Mouse (Mus musculus) cerebral cortex, adult 2 months (tissue): ENCODE measurements around the gene Zfp866.

Experiments used
- WGBS: fragments of 180-500 bp; shearing (Covaris S2); methylation state at CpG from one replicate; pipeline ENCODE4 v1.1.7; 2018; 5-methylcytosine and 5-hydroxymethylcytosine counted together

The Zfp866 gene

DNA sequence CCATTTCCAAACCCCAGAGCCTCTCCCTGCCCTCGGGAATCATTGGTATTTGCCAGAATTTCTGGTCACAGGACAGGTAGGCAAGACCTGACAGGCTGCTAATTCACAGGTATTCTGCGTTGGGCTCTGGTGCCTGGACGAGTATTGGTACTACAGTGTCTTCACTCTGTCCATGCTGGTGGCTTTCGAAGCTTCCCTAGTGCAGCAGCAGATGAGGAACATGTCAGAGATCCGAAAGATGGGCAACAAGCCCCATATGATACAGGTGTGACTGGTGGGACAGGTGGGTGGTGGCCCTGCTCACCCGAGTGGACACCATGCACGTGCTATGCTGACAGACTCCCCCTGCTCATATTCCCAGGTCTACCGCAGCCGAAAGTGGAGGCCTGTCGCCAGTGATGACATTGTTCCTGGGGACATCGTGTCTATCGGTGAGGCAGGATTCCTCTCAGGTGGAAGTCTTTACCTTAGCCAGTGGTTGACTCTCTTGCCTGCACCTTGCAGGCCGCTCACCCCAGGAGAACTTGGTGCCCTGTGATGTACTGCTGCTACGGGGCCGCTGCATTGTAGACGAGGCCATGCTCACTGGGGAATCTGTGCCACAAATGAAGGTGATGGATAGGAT is 5.9 kb upstream of the Zfp866 start:
- 96% methylated on average over 16 of the region's 16 CpGs for WGBS

DNA sequence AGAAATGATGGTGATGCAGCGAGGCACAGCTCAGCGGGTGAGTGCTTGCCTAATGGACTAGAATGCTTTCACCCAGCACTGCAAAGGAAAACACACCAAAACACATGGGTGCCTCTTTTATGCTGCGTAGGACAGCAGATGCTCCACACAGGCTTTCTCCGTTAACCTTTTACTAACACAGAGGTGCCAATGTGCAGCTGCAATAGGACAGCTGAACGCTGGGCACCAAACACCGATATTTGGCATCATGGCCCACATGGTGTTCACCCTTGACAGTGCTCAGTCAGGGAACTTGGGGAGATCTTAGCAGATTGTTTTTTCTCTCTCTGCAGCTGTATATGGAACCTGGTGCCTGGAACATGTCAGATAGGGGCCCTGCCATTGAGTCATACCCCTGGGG is 3.9 kb upstream of the Zfp866 start:
- 89% methylated on average over 6 of the region's 6 CpGs for WGBS

DNA sequence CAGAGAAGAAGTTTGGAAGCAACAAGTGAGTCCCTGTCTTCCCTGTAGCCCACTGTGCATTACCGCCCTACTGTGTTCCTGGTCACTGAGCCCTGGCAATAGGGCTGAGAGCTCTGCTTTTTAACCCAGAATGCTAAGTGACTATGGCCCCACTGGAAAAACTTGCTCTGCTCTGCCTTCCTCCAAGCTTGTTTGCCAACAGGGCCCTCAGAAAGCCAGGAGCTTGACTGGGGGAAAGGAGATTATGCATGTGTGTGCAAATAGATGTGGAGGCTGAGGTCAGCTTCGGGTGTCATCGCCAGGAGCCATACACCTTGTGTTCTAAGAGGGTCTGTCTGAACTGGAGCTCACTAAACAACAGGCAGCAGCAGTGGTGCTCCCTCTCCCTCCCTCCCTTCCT is 3.1 kb upstream of the Zfp866 start:
- WGBS: 92% methylated on average over 3 of the region's 3 CpGs

DNA sequence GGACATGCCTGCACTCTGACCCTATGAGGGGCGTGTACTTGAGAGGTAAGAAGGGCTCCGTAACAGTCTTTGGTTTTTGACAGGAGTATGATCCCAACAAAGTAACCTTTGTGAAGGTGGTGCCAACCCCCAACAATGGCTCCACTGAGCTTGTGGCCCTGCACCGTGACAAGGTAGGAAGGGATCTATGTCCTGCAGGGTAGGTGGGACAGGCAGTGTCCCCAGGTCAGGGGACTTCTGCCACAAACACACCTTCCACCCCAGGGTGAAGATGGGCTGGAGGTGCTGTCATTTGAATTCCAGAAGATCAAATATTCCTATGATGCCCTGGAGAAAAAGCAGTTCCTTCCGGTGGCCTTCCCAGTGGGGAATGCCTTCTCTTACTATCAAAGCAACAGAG is 2.7 kb upstream of the Zfp866 start:
- 84% methylated on average over 4 of the region's 4 CpGs for WGBS

DNA sequence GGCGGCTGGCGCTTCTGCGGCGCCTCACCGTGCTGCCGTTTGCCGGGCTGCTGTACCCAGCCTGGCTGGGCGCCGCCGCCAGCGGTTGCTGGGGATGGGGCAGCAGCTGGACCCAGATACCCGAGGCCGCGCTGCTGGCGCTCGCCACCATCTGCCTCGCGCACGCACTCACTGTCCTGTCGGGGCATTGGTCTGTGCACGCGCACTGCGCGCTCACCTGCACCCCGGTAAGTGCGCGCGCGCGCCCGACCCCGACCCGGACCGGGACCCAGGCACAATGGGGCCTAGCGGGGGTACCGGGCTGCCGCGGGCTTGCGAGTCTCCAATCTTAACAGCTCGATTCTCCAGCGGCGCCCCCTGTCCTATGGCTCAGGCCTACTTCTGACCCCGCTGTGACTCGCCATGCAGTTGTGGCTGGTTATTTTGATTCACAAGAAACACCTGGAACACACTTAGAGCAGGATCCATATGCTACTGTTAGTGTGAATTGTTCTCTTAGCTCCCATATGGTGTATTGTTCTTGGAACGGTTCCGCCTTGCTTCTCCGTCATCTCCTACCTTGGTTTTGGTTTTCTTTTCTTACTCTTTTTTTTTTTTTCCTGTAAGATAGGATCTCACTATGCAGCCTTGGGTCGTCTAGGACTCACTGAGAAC is 564 bp upstream of the Zfp866 start:
- WGBS: under 1% methylated on average over 48 of the region's 48 CpGs

DNA sequence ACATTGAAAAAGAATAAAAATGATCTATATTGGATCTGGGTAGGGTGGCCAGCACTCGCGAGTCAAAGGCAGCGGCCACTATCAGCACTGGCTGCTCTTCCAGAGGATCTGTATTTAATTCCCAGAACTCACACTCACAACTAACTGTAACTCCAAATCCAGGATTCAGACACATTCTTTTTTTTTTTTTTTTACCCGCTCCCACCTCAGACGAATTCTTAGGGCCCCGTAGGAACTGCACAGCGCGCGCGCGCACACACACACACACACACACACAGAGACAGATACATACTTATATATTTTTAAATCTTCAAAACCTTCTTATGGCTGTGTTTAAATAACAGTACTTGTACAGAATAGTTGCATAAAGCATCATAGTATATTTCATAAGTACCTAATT is 614 bp downstream of the Zfp866 start:
- 28% methylated on average over 11 of the region's 11 CpGs for WGBS

DNA sequence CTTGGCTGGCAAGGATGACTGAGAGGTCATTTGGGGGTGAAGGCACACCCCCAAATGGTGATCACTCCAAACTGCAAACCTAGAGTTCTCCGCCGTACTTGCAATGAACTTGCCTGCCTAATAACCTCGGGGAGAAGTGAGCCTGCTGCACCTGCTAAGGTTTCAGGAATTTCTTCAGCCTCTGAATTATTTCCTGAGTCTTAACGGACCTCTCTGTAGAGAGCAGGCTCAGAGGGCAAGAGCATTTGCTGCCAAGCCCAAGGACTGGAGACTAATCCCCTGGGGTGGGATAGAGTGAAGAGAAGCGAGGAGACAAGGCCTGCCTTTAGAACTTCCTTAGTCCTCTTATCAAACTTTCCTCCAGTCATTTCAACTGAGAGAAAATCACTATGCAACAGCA is 1.2 kb downstream of the Zfp866 start:
- 73% methylated on average over 5 of the region's 5 CpGs for WGBS

DNA sequence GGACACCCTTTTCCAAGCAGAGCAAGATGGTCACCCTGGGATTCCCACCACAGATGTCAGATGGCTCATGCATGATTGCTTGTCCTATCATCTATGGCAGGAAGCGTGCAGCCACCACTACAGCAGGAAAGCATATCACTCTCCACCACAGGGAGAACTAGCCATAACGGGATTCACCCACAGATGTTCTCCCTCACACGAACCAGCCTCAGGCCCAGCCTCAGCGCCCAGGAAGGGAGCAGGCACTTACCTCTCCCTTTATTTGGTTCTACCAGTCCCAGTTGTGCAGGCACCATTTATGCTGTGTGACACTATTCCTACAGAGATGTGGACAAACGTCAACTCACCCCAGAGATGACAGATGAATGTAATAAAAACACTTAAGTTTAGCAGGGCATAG is 1.9 kb downstream of the Zfp866 start:
- 93% methylated on average over 5 of the region's 5 CpGs for WGBS

DNA sequence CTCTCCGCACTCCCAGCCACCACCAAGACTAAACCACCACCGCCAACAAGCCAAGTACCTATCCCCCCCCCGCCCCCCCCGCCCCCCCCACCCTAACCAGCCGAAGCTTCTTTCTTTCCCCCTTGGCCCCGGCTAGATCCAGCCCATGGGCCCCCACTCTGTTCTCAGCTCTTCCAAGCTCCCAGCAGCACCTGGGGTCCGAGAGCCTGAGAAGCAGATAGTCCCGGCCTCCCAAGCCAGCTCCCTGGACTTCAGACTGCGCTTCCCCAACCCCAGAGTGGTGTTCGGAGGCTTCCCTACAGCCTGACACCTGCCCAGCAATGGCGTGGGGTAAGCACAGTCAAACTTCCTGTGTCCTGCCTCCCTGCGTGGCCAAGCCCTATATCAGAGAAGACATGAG is 13.9 kb downstream of the Zfp866 start:
- 62% methylated on average over 12 of the region's 12 CpGs for WGBS

DNA sequence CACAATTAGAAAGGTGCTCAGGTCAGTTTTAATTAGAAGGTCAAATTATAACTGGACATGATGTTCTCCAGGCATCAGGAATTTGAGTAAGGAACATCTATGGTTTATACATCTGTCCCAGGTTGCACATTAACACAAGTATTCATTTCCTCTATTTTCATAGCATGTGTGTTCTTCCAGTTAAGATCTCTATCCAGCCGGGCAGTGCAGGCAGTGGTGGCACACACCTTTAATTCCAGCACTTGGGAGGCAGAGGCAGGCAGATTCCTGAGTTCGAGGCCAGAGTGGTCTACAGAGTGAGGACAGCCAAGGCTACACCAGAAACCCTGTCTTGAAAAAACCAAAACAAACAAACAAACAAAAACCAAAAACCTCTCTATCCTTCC is 15.8 kb downstream of the Zfp866 start:
- WGBS: 49% methylated on average over 2 of the region's 2 CpGs

DNA sequence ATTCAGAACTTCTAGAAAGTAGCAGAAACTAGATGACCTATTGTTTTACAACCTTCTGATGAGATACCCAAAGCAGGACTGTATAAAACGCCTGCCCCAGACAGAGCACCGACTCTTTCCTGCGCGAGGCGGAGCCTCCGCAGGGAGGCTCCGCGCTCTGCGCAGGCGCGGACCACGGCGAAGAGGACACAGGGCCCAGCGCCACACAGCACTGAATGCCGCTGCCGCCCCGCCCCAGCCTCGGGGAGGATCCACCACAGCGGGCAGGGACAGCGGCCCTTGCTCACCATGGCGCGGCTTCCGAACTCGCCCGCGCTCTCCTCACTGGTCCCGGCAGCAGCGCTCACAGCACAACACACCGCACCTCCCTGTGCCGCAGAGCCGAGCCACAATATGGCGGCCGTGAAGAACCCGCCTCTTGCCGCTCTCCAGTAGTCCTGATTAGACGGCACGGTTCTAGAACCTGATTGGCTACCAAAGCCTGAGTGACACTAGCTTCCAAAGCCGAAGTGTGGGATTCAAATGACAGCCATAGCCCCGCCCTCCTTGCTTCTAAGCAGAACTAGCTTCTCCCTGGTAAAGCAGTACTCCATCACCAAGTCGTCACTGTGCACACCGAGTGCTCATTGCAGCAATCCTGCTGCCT is 16.4 kb downstream of the Zfp866 start, which contains the start of gene Gm20422:
Gene Gm20422 (minus strand): TSS at position 384 of the 646 bp plus-strand sequence.
- under 1% methylated on average over 41 of the region's 41 CpGs for WGBS

DNA sequence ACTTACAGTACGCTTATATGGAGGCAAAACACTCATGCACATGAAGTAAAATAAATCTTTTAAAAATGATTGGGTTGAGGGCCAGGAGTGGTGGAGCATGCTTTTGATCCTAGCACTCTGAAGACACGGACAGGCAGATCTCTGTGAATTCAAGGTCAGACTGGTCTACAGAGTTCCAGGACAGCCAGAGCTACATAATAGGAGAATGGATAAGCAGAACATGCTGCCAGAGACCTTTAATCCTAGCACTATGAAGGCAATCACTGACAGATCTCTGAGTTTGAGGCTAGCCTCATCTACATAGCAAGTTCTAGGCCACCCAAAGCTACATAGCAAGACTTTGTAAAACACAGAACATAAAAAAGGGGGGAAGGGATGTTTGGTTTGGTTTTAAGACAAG is 18.9 kb downstream of the Zfp866 start:
- WGBS: 83% methylated on average over 2 of the region's 2 CpGs

DNA sequence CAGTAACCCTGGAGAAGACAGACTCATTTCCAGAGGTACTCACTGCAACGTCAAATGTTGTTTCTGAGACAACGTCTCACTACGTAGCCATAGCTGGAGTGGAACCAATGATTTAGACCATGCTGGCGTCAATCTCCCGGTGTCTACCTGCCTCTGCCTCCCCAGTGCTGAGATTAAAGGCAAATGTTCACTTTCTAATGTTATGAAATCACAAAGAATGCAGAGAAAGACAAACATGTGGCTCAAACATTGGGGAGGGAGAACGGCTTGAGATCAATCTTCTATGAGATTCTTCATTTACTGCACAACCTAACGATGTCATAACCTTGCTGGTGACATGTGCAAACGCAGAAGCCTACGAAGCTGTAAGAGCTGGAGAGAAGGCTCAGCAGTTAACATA is 19.8 kb downstream of the Zfp866 start:
- WGBS: 68% methylated on average over 9 of the region's 9 CpGs

DNA sequence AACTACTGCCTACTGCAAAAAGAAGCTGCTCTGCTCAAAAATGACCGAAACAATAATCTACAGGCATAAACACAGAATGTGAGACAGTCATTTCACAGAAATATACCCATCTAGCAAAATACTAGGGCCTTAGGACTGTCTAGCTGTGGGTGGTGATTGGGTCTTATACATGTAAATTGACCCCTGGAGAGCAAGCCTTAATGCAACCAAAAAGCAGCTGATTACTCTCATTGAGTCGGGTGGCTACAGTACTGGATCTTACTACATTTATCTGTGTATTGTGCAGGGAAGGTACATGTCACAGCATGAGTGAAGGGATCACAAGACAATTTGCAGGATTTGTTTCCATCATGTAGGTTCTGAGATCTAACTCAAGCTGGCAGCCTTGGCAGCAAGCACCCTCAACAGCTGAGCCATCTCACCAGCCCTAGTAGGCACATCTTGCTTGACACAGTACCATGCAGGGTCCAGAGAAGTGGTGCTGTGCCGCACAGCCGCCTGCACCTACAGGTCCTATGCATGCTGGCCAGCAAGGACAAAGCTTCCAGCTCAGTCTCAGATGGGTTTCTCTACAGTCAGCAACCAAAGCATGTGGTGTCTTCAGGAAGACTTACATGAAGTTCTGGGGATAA is 29.0 kb downstream of the Zfp866 start:
- WGBS: 90% methylated on average over 4 of the region's 4 CpGs

DNA sequence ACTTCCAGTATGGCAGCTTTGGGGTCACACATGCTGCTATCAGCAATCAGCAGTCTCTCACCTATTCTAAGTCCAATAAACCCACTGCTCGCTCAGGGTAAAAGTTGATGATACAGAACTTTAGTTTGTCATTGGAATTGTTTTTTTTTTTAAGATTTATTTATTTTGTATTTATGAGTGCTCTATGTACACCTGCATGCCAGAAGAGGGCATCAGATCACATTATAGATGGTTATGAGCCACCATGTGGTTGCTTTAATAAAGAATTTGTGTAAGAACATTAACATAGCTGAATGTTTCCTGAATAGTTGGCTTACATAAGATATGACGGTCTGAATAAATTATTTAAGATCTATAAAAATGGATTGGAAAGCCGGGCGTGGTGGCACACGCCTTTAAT is 32.7 kb downstream of the Zfp866 start:
- 76% methylated on average over 5 of the region's 5 CpGs for WGBS

DNA sequence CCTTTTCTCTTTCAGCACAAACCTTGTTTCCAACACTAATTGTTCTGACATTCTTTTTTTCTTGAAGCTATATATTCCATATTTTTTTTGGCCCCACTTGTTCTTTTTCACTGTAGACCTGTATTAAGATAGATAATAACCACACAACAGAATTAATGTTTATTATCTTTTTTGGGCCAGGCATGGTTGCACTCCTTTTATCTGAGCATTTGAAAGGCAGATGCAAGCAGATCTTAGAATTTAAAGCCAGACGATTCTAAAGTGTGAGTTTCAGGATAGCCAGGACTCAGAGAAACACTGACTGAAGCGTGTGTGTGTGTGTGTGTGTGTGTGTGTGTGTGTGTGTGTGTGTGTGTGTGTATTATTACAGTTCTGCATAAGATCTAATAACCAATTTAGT is 38.5 kb downstream of the Zfp866 start:
- WGBS: 80% methylated on average over 2 of the region's 2 CpGs

DNA sequence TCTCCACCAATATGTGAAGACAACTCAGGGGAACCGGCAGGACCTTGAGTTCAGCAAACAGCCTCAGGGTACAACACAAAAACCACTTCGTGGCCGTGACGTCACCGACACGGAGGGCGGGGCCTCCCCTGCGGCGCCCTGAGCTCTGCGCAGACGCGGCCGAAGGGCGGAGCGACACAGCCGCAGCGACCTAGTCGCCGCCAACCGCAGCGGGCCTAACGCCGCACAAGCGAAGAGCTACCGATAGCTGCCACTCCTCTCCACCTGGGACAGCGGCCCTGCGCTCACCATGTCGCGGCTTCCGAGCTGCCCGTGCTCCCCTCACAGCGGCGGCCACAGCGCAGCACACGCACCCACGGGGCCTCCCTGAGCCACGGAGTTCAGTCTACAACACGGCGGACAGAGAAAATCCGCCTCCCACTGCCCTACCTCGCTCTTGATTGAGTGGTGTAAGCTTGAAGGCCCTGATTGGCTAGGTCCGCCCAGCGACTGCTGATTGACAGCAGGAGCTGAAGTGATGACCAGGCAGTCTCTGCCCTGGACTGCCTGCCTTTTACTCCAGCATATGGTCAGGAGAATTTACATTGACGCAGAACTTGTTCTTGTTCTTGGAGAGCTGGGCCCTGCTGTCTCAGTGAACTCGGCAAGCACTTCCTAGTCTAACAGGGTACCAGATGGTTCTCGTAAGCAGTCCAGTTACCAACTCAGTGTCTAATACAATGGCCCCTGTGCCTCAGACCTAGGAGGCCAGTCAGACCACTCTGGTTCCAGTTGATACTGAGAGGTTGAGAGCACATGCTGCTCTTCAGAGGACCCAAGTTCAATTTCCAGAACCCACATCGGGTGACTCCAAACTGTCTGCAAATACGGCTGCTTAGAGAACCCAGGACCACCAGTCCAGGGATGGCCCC is 41.2 kb downstream of the Zfp866 start, which contains the start of gene Zfp963:
Gene Zfp963 (minus strand): TSS at position 427 of the 911 bp plus-strand sequence.
- 3% methylated on average over 48 of the region's 48 CpGs for WGBS

DNA sequence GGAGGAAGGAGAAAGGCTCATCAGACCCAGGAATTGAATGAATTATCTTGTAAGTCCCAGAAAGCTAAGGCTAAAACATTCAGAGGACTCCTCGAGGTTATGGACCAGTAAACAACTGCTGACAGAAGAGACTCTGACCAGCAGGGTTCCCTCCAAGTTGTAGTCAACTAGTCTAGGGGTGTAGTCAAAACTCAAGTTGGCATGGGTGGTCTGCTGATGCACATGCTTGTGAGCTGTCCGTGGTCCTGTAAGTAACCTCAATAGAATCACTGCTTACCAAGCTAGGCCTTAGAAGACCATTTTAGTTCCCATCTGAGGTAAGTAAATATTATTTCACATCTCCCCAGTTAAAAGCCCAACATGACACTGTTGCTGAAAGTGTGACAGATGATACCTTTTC is 49.7 kb downstream of the Zfp866 start:
- WGBS: 83% methylated on average over 2 of the region's 2 CpGs

DNA sequence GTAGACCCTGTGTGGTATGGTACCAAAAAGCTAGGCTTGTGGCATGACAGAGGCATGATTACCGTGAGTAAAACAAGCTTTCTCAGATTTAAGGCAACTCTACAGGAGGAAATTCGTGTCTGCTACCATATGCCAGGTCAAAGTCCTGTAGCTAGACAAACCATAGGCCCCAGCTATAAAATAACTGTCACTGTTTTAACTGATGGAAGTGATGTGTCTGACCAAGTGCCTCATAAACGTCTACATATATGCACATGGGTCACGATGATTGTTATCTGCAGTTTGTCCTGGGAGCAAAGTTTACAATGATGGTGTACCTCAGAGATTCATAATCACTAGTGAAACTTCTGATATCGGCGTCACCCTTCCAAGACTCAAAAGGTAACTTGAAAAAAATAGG is 50.2 kb downstream of the Zfp866 start:
- 89% methylated on average over 6 of the region's 6 CpGs for WGBS

DNA sequence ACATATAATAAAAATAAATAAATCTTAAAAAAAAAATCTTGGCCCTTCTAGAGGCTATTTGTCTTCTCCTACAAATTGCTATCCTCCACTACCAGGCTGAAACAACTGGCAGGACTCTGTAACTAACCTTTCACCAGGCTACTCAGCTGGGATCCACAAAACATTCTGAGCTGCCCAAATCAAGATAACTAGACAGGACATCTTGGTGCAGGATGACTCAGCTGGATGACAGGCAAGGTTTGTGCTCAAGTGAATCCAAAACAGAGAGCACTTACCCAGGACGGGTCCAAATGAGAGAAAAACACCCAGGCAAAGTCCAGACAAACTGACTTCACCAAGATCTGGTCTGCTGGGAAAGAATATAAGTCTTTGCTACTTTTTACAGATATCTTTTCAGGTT is 55.5 kb downstream of the Zfp866 start:
- 87% methylated on average over 1 of the region's 1 CpGs for WGBS

DNA sequence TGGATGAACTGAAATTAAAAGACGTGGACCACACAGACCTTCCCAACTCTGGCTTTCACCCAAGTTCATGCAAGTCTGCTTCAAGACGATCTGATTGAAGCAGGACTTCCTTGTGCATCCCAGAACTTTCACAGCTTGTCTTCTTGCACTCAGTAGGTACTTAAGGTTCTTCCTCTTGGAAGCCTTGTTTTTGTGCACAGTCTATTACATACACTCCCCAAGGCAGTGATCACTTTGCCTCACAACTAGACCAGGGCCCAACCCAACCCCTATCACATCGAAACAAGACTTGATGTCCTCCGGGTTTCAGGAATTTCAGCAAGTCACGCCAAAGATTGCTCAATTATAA is 73.8 kb downstream of the Zfp866 start:
- WGBS: 42% methylated on average over 5 of the region's 5 CpGs
